Mouse (Mus musculus) kidney, postnatal 14 days (tissue): ENCODE data around the gene Aifm2.
A peak's percentile ranks its signal among the peaks of the same experiment; 100 is the strongest.

ENCODE experiments used
- DNase-seq: peaks from one replicate; pipeline ENCODE4 v3.0.0; 2022; ENCODE audit warnings: mixed read lengths

The Aifm2 gene

DNA sequence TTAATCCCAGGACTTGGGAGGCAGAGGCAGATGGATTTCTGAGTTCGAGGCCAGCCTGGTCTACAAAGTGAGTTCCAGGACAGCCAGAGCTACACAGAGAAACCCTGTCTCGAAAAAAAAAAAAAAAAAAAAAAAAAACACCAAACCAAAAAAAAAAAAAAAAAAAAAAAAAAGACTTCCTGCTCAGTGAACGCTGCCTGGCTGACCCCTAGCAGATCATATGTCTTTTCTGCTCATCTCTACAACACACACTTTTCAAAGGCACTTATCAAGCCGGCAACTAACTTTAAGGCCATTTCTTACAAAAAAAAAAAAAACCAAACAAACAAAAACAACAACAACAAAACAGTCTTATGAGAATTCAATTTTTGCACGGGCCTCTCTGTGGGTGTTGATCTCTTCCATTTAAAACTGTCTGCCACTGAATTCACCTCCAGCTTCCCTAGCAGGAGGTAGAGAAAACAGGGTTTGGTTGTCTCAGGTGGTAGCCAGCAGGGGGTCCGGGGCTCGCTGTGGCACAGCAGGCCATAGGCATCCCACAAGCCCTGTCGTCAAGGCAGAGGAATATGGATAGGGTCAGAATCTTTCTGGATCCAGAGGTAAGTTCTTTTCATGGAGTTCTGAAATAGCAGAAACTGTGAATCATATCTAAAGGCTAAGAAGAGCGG is 66.5 kb downstream of the Aifm2 start:
- DNase-seq, result no peak

DNA sequence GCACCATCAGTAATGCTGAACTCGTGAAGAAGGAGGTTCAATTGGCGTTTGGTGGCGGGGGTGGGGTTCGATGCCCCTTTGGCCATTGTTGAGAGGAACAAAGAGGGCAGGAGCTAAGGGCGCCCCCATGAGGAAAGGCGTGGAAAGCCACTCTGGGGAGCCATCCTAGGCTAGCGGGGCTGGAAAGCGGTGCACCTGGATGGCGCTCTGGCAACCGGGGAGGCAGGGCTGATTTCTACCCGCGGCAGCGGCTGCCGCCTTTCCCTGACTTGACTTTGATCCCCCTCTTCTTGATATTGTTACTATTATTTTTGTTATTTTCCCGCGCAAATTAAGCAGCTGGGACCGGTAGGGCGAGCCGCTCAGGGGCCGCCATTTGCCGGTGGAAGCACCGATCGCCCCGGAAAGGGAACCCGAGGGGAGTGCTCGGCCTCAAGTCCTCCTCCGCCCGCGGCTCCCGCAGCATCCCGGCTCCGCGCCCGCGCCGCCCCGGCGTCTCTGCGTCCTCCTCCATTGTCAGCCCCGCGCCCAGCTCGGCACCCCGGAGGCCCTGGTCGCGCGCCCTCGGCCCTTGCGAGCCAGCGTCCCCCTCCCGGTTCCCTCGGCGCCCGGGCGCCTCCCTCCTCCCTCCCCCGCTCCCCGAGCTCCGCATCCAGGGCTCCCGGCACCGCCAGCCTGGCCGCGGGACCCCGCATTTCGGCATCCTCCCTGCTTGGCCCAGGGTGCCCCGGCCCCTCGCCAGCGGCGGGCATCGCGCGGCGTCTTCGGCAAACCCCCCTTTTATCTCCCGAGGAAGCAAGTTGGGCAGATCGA is 67.9 kb downstream of the Aifm2 start:
- DNase-seq, result peak; percentile 76

DNA sequence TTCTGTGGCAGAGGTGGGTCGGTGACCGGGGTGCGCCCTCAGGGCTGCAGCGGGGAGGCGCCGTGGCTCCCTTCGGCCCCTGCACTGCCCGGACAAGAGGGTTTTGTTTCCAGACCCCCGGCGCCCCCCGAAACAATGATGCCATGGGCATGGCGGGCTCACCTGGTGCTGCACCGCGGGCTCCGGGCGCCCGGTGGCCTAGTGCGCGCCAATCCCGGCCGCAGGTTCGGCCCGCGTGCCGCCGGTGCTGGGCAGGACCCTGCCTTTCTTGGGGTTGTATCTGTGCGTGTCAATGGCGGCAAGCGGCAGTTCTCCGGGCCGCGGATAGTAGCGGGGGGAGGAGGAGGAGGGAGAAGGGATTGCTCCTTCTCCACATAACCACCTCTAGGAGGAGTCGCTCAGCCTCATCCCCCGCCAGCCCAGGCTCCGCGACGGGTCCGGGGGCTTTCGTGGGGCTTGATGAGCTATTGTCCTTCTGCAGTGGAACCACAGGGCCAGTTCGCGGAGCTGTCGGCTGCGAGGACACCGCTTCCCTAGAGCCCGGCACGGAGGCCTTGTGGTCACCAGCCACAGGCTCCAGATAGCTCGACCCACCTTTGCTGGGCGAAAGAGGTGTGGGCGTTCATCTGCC is 68.7 kb downstream of the Aifm2 start, which contains the start of gene H2afy2:
H2afy2 (minus strand) TSS at position 527 of the 631 bp plus-strand sequence.
- peak; percentile 79 for DNase-seq

DNA sequence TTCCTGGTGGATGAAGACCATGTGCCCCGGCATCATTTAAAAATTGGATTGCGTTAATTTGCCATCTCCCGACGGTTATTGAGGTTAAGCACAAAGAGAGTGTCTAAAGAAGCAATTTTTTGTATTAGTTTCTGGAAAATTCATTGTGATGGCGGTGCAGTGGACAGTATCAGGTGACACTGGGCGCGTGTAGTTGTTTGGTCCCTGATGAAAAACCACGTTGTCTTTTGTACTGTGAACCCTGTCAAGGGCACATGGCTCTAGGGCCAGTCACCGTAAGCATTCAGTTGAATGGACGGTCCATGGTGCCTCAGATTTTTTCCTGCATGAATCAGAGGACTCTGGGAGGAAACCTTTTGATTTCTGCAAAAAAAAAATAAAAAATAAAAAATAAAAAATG is 69.4 kb downstream of the Aifm2 start:
- no peak for DNase-seq

DNA sequence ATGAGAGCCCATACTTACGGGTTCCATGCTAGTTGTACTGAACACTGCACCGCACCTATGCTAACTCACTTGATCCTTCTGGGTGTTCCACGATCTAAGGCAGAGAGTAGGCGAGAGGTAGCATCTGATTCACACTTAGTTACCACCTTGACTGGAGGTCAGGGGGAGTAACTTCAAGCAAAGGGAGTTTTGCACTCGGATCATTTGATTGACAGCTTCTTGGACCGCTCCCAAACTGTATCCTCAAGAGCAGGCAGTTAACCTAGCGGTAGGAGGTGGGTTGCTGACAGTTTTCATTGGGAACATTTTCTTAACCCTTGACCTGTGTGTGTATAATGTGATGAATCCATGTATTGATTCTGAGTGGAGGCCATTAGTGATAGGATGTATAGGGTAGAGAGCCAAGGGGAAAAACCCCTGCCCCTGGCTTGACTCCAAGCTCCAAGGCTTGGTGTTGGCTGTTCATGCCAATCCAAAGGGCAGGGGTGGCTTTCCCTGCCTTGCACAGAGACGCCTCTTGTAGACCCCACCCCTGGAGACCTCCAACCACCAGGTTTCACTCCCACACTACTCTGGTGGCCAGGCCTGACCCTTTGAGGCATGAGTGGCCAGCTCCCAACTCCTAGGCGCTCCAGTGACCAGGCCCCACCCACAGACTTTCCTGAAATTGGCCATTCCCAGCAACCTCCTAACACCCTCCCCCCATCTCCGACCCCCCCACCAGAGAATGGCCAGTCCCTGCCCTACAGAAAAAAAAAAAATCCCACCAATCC is 72.7 kb downstream of the Aifm2 start:
- DNase-seq, result peak; percentile 21

DNA sequence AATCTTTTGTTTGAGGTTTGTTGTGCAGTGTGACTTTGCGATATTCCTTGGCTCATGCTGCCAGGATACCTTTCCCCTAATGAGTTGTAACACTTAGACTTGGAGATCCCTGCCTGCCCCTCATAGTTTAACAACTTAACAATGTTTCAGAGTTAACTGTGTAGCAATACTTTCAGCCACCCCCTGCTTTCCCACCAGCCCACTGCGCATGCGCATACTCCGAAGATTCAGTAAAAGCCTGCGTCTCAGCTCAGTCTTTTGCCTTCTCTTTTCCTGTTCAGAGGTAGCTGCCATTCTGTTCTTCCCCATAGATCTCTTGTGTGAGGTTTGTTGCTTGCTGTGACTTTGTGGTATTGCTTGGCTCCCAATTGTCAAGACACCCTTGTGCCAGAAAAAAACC is 73.4 kb downstream of the Aifm2 start:
- DNase-seq, result no peak
